Mouse (Mus musculus) liver, embryonic 14.5 days (tissue): Measurements from ENCODE around the gene Gon7.

Source experiments
- CTCF ChIP-seq: IDR thresholded peaks from 2 replicates; pipeline ENCODE4 v1.5.1; 2016; ENCODE audit warnings: antibody characterized with exemption, low read depth, control low read depth
- EP300 ChIP-seq: IDR thresholded peaks from 2 replicates; pipeline ENCODE4 v1.6.1; 2016; ENCODE audit warnings: antibody characterized with exemption, low read depth

GRCm38 (mm10) chr12:102743036-102743588 lies 14.5 kb downstream of the Gon7 start:
- TF ChIP-seq EP300: no peak
- TF ChIP-seq CTCF: no peak
